Mouse (Mus musculus) forebrain, embryonic 14.5 days (tissue): ENCODE measurements around the gene Gm5725. TPM values are rescaled to one million over a fixed set of nuclear protein-coding genes. Genes with fewer than 3 reads are reported as not detected.
"Not testable (repeated sequence)": the region's sequence is repeated elsewhere in the genome, so short reads cannot be mapped to it uniquely, and the experiment has no call there.

Experiments
- ATAC-seq: fragments of 200-750 bp; cut with Nextera tagmentation; 2 replicates; pipeline ENCODE4 v1.8.0; 2017; ENCODE audit warnings: mild to moderate bottlenecking, moderate library complexity
- DNase-seq: peaks from one replicate; pipeline ENCODE4 v3.0.0-alpha.2; 2015; ENCODE audit warnings: low spot score
- H3K27ac ChIP-seq: fragments of 300-500 bp; sonication (generic); 2 replicates; pipeline ENCODE4 v1.5.1; 2014; ENCODE audit warnings: low read depth, mild to moderate bottlenecking, control low read depth, low read length, moderate library complexity
- H3K27me3 ChIP-seq: fragments of 300-500 bp; sonication (generic); replicated peaks from 2 replicates; pipeline ENCODE4 v1.6.1; 2014; ENCODE audit warnings: low read length, control low read depth, mixed read lengths; ENCODE audit not compliant: control insufficient read depth, insufficient read depth
- H3K36me3 ChIP-seq: fragments of 300-500 bp; sonication (generic); 2 replicates; pipeline ENCODE4 v1.6.1; 2014; ENCODE audit warnings: low read length, control low read depth; ENCODE audit not compliant: control insufficient read depth, insufficient read depth
- H3K4me1 ChIP-seq: fragments of 300-500 bp; sonication (generic); 2 replicates; pipeline ENCODE4 v1.6.1; 2014; ENCODE audit warnings: antibody characterized with exemption, low read length, control low read depth; ENCODE audit not compliant: control insufficient read depth, insufficient read depth
- H3K4me2 ChIP-seq: fragments of 300-500 bp; sonication (generic); 2 replicates; pipeline ENCODE4 v1.6.1; 2014; ENCODE audit warnings: mild to moderate bottlenecking, control low read depth, low read length
- H3K4me3 ChIP-seq: fragments of 300-500 bp; sonication (generic); 2 replicates; pipeline ENCODE4 v1.5.1; 2014; ENCODE audit warnings: low read depth, low read length, control low read depth
- H3K9ac ChIP-seq: fragments of 300-500 bp; sonication (generic); 2 replicates; pipeline ENCODE4 v1.6.1; 2014; ENCODE audit warnings: mild to moderate bottlenecking, low read length, control low read depth, moderate library complexity
- H3K9me3 ChIP-seq: fragments of 300-500 bp; sonication (generic); replicated peaks from 2 replicates; pipeline ENCODE4 v1.6.1; 2016; ENCODE audit warnings: low read length, control low read depth, mixed read lengths; ENCODE audit not compliant: control insufficient read depth
- WGBS: fragments of 180-500 bp; shearing (Covaris S2); extraction: QIAGEN DNeasy Blood & Tissue Kit; methylation state at CpG from one replicate; pipeline ENCODE4 v1.1.7; 2014; 5-methylcytosine and 5-hydroxymethylcytosine counted together
- polyA plus RNA-seq: library from polyadenylated mRNA; unstranded; fragments of >200 nt; fragmentation: Nextera tagmentation; extraction: Ambion mirVana; gene quantifications from 2 replicates; pipeline ENCODE4 v1.2.1, GENCODE M21; 2014

Gm5725 gene
- polyA plus RNA-seq, result not detected in 2 replicates

GRCm38 (mm10) chr7:21844167-21844566 lies at the start of gene Gm5725:
Gene Gm5725, minus strand, starts transcription at chr7:21844267.
- H3K4me1 ChIP-seq, H3K27me3 ChIP-seq, H3K4me3 ChIP-seq, ATAC-seq, H3K27ac ChIP-seq, DNase-seq, H3K4me2 ChIP-seq, H3K9ac ChIP-seq, H3K9me3 ChIP-seq, H3K36me3 ChIP-seq: not testable (repeated sequence)
- no CpG with 5 or more reads among the region's 1 CpGs for WGBS

DNA sequence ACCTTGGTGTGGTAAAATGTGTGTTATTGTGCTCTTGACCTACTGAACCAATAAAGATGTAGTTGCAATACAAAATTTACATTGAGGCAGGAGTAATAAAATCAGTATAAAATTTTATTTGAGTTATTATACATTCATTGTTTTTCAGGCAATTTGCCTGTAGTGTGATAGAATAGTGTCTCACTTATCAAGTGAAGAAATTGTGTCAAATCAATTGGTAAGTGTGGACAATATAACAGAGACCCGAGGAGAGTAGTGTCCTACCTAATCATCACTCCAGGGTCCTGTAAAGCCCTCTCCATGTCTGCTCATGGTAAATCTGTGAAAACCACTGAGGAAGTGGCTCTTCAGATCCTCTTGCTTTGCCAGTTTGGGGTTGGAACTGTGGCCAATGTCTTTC lies 12.0 kb downstream of the Gm5725 start, which contains the start of gene Vmn1r135:
Gene Vmn1r135 (plus strand): TSS at position 301 of the 400 bp plus-strand sequence.
- not testable (repeated sequence) for H3K4me3 ChIP-seq, H3K4me1 ChIP-seq, H3K9me3 ChIP-seq, H3K27ac ChIP-seq, H3K4me2 ChIP-seq, H3K36me3 ChIP-seq, DNase-seq, ATAC-seq, H3K27me3 ChIP-seq, H3K9ac ChIP-seq
- WGBS, result no CpG with 5 or more reads among the region's 1 CpGs

GRCm38 (mm10) chr7:21796628-21797027 lies 47.4 kb downstream of the Gm5725 start, which contains the start of gene Gm4177:
Gene Gm4177, minus strand, starts transcription at chr7:21796728.
- H3K4me3 ChIP-seq, H3K4me2 ChIP-seq, DNase-seq, H3K36me3 ChIP-seq, H3K27me3 ChIP-seq, H3K4me1 ChIP-seq, ATAC-seq, H3K27ac ChIP-seq, H3K9ac ChIP-seq, H3K9me3 ChIP-seq: not testable (repeated sequence)
- WGBS, result no CpG with 5 or more reads among the region's 3 CpGs

Other genes starting within 250 kb of the Gm5725 start
- gene Vmn1r132, start 230.2 kb downstream of the Gm5725 start, polyA plus RNA-seq, result not detected in 2 replicates
- gene Gm4175, start 82.8 kb downstream of the Gm5725 start, polyA plus RNA-seq, result not detected in 2 replicates
- gene Gm4177, start 47.5 kb downstream of the Gm5725 start, polyA plus RNA-seq, result not detected in 2 replicates
- not detected in 2 replicates for gene Vmn1r135, start 11.9 kb downstream of the Gm5725 start, polyA plus RNA-seq
- gene Gm5891, start 77.0 kb upstream of the Gm5725 start, polyA plus RNA-seq, result not detected in 2 replicates
- not detected in 2 replicates for gene Vmn1r137, start 150.3 kb upstream of the Gm5725 start, polyA plus RNA-seq
- not detected in 2 replicates for gene Vmn1r138, start 184.6 kb upstream of the Gm5725 start, polyA plus RNA-seq
- not detected in 2 replicates for gene Gm6176, start 212.0 kb upstream of the Gm5725 start, polyA plus RNA-seq
- gene Vmn1r139, start 224.8 kb upstream of the Gm5725 start, polyA plus RNA-seq, result not detected in 2 replicates